Mouse (Mus musculus): Measurements from ENCODE around the gene Gm7073.

GRCm38 (mm10) chrX:60463786-60464185 lies 75.3 kb downstream of the Gm7073 start:
- TF ChIP-seq CTCF (IDR thresholded peaks at IDR 0.05; ENCODE audit: insufficient read depth, low read length): no peak
- no peak for TF ChIP-seq POLR2A (IDR thresholded peaks at IDR 0.05; ENCODE audit: borderline replicate concordance, extremely low read depth, low read depth, low read length)

Measured in lung, adult 2 months (tissue).